Mouse (Mus musculus): ENCODE data around the gene Nop14. TPM values are rescaled to one million over a fixed set of nuclear protein-coding genes. Genes with fewer than 3 reads are reported as not detected.
"Not testable (repeated sequence)": the region's sequence is repeated elsewhere in the genome, so short reads cannot be mapped to it uniquely, and the experiment has no call there.

The Nop14 gene
- polyA plus RNA-seq, 1 experiment from 2014 or later: 23.0 TPM

GRCm38 (mm10) chr5:34607100-34607880, 52.7 kb downstream of the Nop14 start:
- H3K9me3 ChIP-seq: no peaks in the 10 kb centered on the region
- no peaks in the 10 kb centered on the region for H3K27me3 ChIP-seq
- no peak overlapping the region for H3K4me3 ChIP-seq (replicated peaks)
- no peak for ATAC-seq
- H3K27ac ChIP-seq: no peak overlapping the region
- no peaks in the 10 kb centered on the region for H3K4me1 ChIP-seq (replicated peaks)
- no peak overlapping the region for H3K4me2 ChIP-seq (replicated peaks)
- H3K9ac ChIP-seq (replicated peaks): no peak overlapping the region
- WGBS: 89% methylated on average over 8 of the region's 8 CpGs
- H3K36me3 ChIP-seq: peaks cover 72% of the 10 kb centered on the region

- Histone ChIP-seq H3K36me3 (peaks cover 68% of the 10 kb centered on the region), H3K4me1 (replicated peaks) (no peaks in the 10 kb centered on the region), H3K9me3 (no peaks in the 10 kb centered on the region), H3K4me3 (replicated peaks) (no peak overlapping the region), H3K27ac (no peak overlapping the region), H3K4me2 (replicated peaks) (no peak overlapping the region), H3K27me3 (no peaks in the 10 kb centered on the region), H3K9ac (replicated peaks) (no peak overlapping the region)
- WGBS: 96% methylated on average over 5 of the region's 5 CpGs
- ATAC-seq: no peak
These were observed 55.4 kb downstream of the Nop14 start for GRCm38 (mm10) chr5:34604576-34604975.

GRCm38 (mm10) chr5:34593202-34593727, 66.7 kb downstream of the Nop14 start:
- H3K4me2 ChIP-seq (replicated peaks): no peak overlapping the region
- H3K9me3 ChIP-seq: no peaks in the 10 kb centered on the region
- H3K4me1 ChIP-seq (replicated peaks): peaks cover 20% of the 10 kb centered on the region
- H3K27me3 ChIP-seq: no peaks in the 10 kb centered on the region
- no peak overlapping the region for H3K4me3 ChIP-seq (replicated peaks)
- WGBS: 94% methylated on average over 9 of the region's 9 CpGs
- H3K36me3 ChIP-seq: peaks cover 13% of the 10 kb centered on the region
- H3K27ac ChIP-seq: no peak overlapping the region
- no peak overlapping the region for H3K9ac ChIP-seq (replicated peaks)
- no peak for ATAC-seq

- Histone ChIP-seq H3K4me3 (replicated peaks) (no peak overlapping the region), H3K9ac (replicated peaks) (no peak overlapping the region), H3K27me3 (no peaks in the 10 kb centered on the region), H3K4me1 (replicated peaks) (peaks cover 20% of the 10 kb centered on the region), H3K36me3 (peaks cover 8% of the 10 kb centered on the region), H3K9me3 (no peaks in the 10 kb centered on the region), H3K27ac (no peak overlapping the region), H3K4me2 (replicated peaks) (no peak overlapping the region)
- 90% methylated on average over 6 of the region's 6 CpGs for WGBS
- ATAC-seq: no peak
These were observed 67.3 kb downstream of the Nop14 start for GRCm38 (mm10) chr5:34592666-34593065.

- not testable (repeated sequence) for H3K27me3 ChIP-seq; H3K9me3 ChIP-seq; H3K36me3 ChIP-seq; H3K27ac ChIP-seq; H3K9ac ChIP-seq (replicated peaks); H3K4me3 ChIP-seq (replicated peaks); ATAC-seq; H3K4me2 ChIP-seq (replicated peaks)
- H3K4me1 ChIP-seq (replicated peaks): peaks cover 24% of the 10 kb centered on the region
- WGBS: 67% methylated on average over 5 of the region's 5 CpGs
These were observed 67.7 kb downstream of the Nop14 start for GRCm38 (mm10) chr5:34592224-34592623.

- Histone ChIP-seq H3K4me2 (replicated peaks) (no peak overlapping the region), H3K4me1 (replicated peaks) (peaks cover 29% of the 10 kb centered on the region), H3K9ac (replicated peaks) (no peak overlapping the region), H3K27me3 (no peaks in the 10 kb centered on the region), H3K27ac (no peak overlapping the region), H3K4me3 (replicated peaks) (no peak overlapping the region), H3K36me3 (peaks cover 5% of the 10 kb centered on the region; the same call in 1 of the 2 replicates), H3K9me3 (no peaks in the 10 kb centered on the region)
- ATAC-seq: no peak
- WGBS: 16% methylated on average over 5 of the region's 5 CpGs
These were observed 68.5 kb downstream of the Nop14 start for GRCm38 (mm10) chr5:34591388-34592004.

GRCm38 (mm10) chr5:34590702-34591101, 69.2 kb downstream of the Nop14 start:
- Histone ChIP-seq H3K27ac (no peak overlapping the region; the same call in 1 of the 2 replicates), H3K27me3 (no peaks in the 10 kb centered on the region), H3K9me3 (no peaks in the 10 kb centered on the region), H3K4me1 (replicated peaks) (peaks cover 32% of the 10 kb centered on the region), H3K4me2 (replicated peaks) (no peak overlapping the region), H3K36me3 (peaks cover 5% of the 10 kb centered on the region; the same call in 1 of the 2 replicates), H3K9ac (replicated peaks) (no peak overlapping the region), H3K4me3 (replicated peaks) (no peak overlapping the region)
- 30% methylated on average over 4 of the region's 4 CpGs for WGBS
- no peak for ATAC-seq

- no peak for ATAC-seq
- no peaks in the 10 kb centered on the region for H3K9me3 ChIP-seq
- peaks cover 5% of the 10 kb centered on the region; the same call in 1 of the 2 replicates for H3K36me3 ChIP-seq
- 0 out of 2 replicates have a peak overlapping the region, but pooled peaks have one; percentile 28 for H3K9ac ChIP-seq (replicated peaks)
- no peak overlapping the region for H3K4me3 ChIP-seq (replicated peaks)
- H3K4me1 ChIP-seq (replicated peaks): peaks cover 32% of the 10 kb centered on the region
- H3K27me3 ChIP-seq: no peaks in the 10 kb centered on the region
- no peak overlapping the region for H3K4me2 ChIP-seq (replicated peaks)
- WGBS: 8% methylated on average over 5 of the region's 5 CpGs
- H3K27ac ChIP-seq: no peak overlapping the region
These were observed 69.9 kb downstream of the Nop14 start for GRCm38 (mm10) chr5:34590059-34590458.

Other genes with a start within 250 kb of the Nop14 start
- gene Tnip2, start 146.2 kb downstream of the Nop14 start, polyA plus RNA-seq (2015; fragmentation: Nextera tagmentation; extraction: Ambion mirVana): 6.9 and 7.3 TPM in 2 replicates
- 18.3 and 30.8 TPM in 2 replicates for gene Sh3bp2, start 134.3 kb downstream of the Nop14 start, polyA plus RNA-seq (2015; fragmentation: Nextera tagmentation; extraction: Ambion mirVana)
- gene Add1, start 86.5 kb downstream of the Nop14 start, polyA plus RNA-seq (2015; fragmentation: Nextera tagmentation; extraction: Ambion mirVana): 204 and 205 TPM in 2 replicates
- 78.6 and 84.6 TPM in 2 replicates for gene Mfsd10, start 22.9 kb downstream of the Nop14 start, polyA plus RNA-seq (2015; fragmentation: Nextera tagmentation; extraction: Ambion mirVana)
- 1.9 and 2.5 TPM in 2 replicates for gene Grk4, start 231 bp upstream of the Nop14 start, polyA plus RNA-seq (2015; fragmentation: Nextera tagmentation; extraction: Ambion mirVana)
- 15.1 and 15.5 TPM in 2 replicates for gene Htt, start 101.6 kb upstream of the Nop14 start, polyA plus RNA-seq (2015; fragmentation: Nextera tagmentation; extraction: Ambion mirVana)
- gene Msantd1, start 247.9 kb upstream of the Nop14 start, polyA plus RNA-seq (2015; fragmentation: Nextera tagmentation; extraction: Ambion mirVana): 2.3 TPM in 2 replicates